Mouse (Mus musculus) layer of hippocampus, adult 2 months (tissue): ENCODE measurements around the gene Fdxacb1. TPM values are rescaled to one million over a fixed set of nuclear protein-coding genes. Genes with fewer than 3 reads are reported as not detected.

Source experiments
- DNase-seq, 2 experiments: peaks; one replicate each; pipeline ENCODE4 v3.0.0; 2022; ENCODE audit warnings: low spot score in 2 of 2
- H3K27ac ChIP-seq: fragments of 200-600 bp; 2 replicates; pipeline ENCODE4 v1.8.1; 2022
- H3K4me3 ChIP-seq: fragments of 200-600 bp; 2 replicates; pipeline ENCODE4 v1.8.1; 2022; ENCODE audit warnings: mild to moderate bottlenecking
- CTCF ChIP-seq: fragments of 200-600 bp; conservative IDR thresholded peaks from 2 replicates; pipeline ENCODE4 v1.8.1; 2022; ENCODE audit warnings: antibody characterized with exemption, mild to moderate bottlenecking, moderate library complexity
- total RNA-seq, 2 experiments: library from RNA; stranded (reverse); gene quantifications; 2 replicates each; pipeline ENCODE4 v1.2.3; 2021

The Fdxacb1 gene
- total RNA-seq, 2 experiments from 2014 or later, result 5.5 to 6.3 TPM

DNA sequence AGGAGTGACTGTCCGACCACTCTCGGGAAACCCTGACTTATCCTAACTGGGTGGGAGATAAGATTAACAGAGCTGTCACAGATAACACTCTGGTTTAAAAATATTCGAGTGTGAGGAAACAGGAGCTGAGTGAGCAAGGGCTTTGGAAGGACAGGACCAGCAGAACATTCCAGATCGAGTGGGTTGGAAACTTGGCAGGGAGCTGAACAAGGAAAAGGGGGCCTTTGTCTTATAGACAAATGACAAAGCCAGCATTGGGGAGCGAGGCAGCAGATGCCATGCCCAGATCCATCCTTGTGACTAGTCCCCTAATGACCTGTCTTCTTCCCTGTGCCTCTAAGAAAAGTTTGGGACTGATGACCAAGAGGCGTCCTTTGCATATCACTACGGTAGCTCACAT is 14.1 kb upstream of the Fdxacb1 start:
- peak overlapping the region; percentile 90 for H3K27ac ChIP-seq

DNA sequence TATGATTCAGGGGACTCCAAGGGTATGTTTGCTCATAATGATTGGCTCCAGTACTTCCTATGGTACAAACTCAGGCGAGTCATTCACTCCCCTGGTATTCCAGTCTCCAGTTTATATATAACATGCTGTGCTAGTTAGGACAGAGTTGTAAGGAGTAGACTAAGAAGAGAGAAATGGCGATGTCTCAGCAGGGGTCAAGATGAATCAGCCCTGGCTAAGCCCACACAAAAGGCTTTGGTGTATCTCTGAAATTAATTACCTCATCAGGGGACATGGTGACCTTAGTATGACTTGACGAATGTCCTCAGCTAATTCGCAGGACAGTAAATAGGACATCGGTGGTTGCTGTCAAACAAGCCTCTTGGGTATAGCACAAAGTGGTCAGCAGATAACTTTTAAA is 11.3 kb upstream of the Fdxacb1 start:
- Histone ChIP-seq H3K4me3 (no peak overlapping the region), H3K27ac (no peak overlapping the region)
- TF ChIP-seq CTCF, result no peak
- no peak for DNase-seq

More for the DNA sequence above, 14.1 kb upstream of the Fdxacb1 start:
- TF ChIP-seq CTCF, result no peak
- H3K4me3 ChIP-seq, result peak overlapping the region; percentile 52
- peak in 1 of 2 experiments; percentile 28 for DNase-seq

DNA sequence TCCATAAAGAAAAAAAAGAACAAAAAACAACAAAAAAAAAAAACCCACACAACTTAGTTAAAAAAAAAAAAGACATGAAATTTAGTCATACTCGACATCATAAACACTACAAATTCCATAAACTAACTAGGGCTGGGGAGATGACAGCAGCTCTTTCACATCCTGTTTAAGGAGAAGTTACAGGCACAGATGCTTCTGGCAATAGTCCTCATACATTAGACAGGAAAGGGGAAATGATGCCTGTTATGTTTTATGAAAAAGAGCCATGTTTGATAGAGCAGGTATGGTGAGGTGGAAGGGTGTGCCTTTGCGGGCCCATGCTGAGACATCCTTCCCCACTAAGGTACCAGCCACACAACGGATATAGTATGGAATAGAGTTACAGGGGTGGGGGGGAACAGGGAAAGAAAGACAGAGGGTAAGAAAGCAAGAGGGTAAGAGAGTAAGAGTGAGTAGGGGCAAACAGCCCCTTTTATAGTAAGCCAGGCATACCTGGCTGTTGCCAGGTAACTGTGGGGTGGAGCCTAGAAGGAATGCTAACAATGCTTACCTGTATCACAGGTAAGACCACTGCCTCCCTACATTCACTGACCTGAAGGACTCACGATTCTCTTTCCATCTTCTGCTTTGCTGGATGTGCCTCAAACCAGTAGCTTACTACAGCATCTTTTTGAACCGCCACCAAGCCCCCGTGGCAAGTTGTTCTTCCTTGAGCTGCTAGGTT is 6.4 kb upstream of the Fdxacb1 start:
- TF ChIP-seq CTCF, result no peak
- DNase-seq, result no peak
- Histone ChIP-seq H3K27ac (no peak overlapping the region), H3K4me3 (no peak overlapping the region)

DNA sequence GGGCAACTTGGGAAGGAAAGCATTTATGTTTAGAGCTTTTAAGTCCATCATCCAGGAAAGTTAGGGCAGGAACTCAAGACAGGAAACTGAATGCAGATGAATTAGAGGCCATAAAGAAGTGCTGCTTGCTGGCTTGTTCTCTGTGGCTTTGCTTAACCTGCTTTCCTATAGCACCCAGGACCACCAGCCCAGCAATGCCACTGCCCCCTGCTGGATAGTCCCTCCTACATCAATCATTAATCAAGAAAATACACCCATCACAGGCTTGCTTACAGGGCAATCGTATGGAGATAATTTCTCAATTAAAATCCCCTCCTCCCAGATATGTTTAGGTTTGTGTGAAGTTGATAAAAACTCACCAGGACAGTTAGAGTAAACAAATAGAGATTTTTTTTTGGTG is 4.7 kb upstream of the Fdxacb1 start:
- peak; percentile 78 for TF ChIP-seq CTCF
- no peak overlapping the region for H3K4me3 ChIP-seq
- no peak overlapping the region for H3K27ac ChIP-seq
- peak in 1 of 2 experiments; percentile 40 for DNase-seq

DNA sequence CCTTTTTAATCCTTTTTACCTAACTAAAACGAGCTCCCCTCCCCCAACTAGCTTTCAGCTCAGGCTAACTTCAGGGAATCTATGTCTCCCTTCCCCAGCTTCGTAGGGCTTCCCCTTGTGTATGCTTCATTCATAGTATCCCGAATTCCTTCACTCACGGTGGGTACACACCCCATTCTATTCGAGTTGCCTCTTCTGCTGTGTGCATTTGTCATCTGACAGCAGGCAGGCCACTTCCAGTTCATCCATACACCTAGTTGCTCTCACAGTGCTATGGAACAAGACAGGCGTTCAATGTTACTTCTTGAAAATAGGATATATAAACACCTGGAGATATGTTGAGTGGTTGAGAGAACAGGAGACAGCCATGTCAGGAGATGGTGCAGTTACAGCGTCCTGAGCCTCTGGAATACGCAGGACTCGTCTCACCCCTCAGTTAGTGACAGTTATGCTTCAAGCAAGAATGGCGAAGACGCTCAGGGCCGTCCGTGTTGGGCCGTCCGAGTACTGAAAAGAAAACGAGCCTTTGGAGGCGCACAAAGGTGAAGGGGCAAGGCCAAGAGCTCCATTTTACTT is 417 bp upstream of the Fdxacb1 start:
- DNase-seq, result no peak
- TF ChIP-seq CTCF, result no peak
- peak overlapping the region; percentile 97 for H3K27ac ChIP-seq
- H3K4me3 ChIP-seq, result peak overlapping the region; percentile 78

DNA sequence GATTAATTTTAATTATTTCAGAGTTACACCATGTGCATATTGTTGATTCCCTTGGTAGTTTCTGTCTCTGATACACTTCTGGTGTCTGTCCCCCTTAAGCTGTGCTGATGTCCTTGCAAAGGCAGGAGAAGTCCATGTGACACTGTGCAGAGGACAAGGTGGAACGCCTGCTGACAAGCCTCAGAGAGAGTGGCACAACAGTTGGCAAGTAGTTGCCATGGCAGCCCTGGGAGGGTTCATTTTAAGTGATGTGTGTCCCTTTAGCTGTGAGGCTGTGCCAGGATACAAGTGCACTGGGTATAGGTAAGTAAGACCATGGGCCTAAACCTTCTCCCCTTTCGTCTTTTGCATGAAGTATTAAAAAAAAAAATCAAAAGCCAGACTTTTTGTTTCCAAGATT is 2.0 kb downstream of the Fdxacb1 start:
- DNase-seq, result no peak
- no peak for TF ChIP-seq CTCF

DNA sequence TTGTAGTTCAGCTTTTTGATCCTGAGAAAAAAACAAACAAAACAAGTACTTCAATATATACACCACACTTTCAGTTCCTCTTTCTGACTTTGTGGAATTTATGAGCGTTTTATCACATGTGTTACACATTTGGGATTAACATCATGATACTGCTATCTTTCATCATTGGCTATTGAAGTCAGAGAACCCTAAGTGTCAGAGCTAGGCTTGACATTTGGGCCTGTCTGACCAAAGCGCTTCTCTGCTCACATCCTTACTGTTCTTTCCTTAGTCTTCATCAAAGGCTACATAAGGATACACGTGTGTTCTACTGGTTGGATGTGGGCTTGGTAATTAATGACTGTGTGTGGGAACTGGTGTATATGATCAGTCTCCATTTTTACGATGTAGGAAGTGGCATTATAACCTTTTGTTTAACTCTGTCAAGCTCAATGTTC is 6.0 kb downstream of the Fdxacb1 start:
- H3K27ac ChIP-seq, result peak overlapping the region; percentile 90
- H3K4me3 ChIP-seq, result peak overlapping the region; percentile 71; the same call in 1 of the 2 replicates
- TF ChIP-seq CTCF, result no peak
- DNase-seq, result no peak

More for the DNA sequence above, 2.0 kb downstream of the Fdxacb1 start:
- no peak overlapping the region for H3K27ac ChIP-seq
- H3K4me3 ChIP-seq, result no peak overlapping the region

DNA sequence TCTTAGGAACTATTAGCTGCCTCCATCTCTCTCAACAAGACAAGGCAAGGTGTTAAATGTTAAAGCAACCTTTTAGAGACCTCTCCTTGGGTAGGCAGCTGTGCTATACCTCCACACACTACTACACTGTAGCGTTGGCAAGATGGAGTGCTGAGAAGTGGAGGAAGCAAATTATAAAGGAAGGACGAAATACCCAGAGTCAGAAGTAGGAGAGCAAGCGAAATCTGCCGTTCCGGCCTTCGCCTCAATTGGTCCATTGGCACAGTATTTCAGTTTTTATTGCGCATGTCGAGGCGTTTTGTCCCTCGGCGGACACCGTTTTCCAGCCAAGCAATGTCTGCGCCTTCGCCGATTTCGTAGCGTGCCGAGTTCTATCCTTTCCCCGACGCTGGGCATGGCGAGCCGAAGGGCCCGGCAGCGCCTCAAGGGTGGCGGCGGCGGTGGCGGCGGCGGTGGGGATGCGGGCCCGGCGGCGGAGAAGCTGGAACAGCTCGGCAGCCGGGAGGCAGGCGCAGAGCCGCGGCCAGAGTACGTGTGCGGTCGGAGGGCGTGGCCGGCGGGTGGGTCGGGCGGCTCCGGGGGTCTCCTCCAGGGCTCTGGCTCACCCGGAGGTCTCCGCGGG is 7.1 kb downstream of the Fdxacb1 start, which contains the start of the genes Alg9 and 1110032A03Rik:
Gene Alg9 (plus strand): TSS at position 29 of the 622 bp plus-strand sequence.
Gene 1110032A03Rik (minus strand): TSS at position 530 of the 622 bp plus-strand sequence.
- peak within 1 kb of the TSS; percentile 71 for H3K4me3 ChIP-seq
- TF ChIP-seq CTCF, result 0 out of 2 replicates have a peak, but pooled peaks have one; percentile 16
- peak; percentile 81 to 91 for DNase-seq
- peak within 1 kb of the TSS; percentile 90 for H3K27ac ChIP-seq

DNA sequence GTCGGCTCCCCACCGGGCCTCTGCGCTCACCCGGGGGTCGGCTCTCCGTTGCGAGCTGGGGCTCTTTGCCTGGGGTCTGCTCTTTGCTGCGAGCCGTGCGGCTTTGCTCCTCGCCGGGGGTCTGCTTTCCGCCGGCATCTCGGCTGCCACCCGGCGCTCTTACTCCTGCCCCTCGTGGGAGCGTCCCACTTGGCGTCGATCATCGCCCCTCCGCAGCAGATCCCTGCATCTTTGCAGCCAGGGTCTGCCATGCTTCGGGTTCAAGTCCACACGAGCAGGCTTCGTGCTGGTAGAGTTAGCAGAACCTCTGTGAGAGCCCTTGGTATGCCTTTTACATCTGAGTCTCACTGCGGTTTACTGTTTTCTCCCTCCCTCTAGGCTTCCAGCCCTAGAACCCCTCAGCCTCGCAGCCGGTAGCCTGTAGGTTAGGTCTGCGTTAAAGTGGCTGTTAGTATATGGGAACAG is 7.7 kb downstream of the Fdxacb1 start:
- no peak for DNase-seq
- Histone ChIP-seq H3K4me3 (peak overlapping the region; percentile 71), H3K27ac (peak overlapping the region; percentile 90)
- TF ChIP-seq CTCF, result no peak

DNA sequence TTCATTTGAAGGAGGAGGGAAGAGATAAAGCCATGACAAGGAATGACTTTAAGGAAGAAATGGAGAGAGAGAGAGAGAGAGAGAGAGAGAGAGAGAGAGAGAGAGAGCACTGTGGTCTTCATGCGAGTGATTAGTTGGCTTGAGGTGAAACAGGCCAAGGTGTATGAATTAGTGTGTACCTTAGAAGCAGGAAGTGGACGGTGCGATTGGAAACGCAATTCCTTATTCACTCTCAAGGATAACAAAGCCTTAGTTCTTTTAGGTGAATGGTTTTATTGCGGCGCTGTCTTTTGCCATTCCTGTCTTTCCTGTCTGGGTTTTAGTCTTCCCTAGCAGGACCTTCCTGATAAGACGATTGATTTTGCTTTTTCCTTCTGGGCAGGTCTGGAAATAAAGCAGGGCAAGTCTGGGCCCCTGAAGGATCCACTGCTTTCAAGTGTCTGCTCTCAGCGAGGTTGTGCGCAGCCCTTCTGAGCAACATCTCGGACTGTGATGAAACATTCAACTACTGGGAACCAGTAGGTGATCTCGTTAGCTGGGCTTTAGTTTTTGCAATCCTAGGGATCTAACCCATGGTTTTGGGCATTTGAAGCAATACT is 8.2 kb downstream of the Fdxacb1 start:
- TF ChIP-seq CTCF, result no peak
- no peak for DNase-seq
- Histone ChIP-seq H3K27ac (no peak overlapping the region), H3K4me3 (peak overlapping the region; percentile 71)

DNA sequence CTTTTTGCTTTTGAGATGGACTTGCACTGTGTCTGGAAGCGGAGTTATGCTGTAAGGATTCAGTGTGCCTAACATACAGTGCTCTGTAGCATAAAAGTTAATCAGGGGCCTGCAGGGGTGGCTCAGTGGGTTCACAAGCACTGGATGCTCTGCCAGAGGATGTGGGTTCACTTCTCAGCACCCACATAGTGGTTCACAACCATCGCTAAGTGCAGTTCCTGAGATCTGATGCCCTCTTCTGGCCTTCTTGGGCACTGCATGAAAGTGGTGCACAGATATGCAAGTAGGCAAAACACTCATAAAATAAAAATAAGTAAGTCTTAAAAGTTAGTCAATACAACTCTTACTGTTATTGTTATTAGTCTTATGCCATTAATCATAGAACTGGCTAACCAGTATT is 14.1 kb downstream of the Fdxacb1 start:
- H3K27ac ChIP-seq, result no peak overlapping the region
- no peak overlapping the region for H3K4me3 ChIP-seq
- TF ChIP-seq CTCF, result peak; percentile 74
- DNase-seq, result no peak

DNA sequence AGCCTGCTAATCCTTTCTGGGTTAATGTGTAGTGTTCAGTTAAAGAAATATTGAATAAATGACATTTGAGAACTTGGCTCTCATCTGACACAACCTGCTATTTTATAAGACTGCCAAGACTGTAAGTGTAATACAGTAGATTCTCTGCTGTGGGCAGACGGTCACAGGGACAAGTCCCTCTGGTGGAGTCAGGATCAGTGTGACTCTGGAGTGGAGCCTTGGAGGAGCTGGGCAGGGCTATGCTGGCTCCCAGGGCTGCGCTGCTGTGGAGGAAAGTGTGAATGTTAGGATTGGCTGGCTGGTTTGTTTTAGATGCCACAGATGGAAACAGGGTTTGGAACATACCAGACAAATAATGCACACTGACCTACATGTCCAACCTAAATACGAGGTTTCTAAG is 27.2 kb downstream of the Fdxacb1 start:
- Histone ChIP-seq H3K4me3 (no peak overlapping the region), H3K27ac (no peak overlapping the region)
- TF ChIP-seq CTCF, result no peak
- DNase-seq, result no peak

DNA sequence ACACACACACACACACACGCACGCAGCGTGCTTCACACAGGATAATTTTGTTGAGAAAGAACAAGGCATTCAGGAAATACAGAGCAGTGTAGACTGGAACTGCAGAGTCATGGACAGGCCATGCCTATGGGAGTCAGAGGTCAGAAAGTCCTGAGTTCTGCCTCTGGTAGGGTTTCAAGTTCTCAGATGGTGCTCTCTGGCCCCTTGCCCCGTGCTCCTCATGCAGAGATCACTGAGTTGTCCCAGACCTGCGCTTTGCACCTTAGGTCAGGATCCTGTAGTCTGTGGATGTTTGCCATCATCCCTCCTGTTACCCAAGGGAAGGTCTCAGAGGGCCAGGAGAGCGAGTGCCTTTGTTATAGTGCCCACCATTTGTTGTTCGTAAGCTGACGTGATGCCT is 28.7 kb downstream of the Fdxacb1 start:
- H3K4me3 ChIP-seq, result no peak overlapping the region
- no peak for TF ChIP-seq CTCF
- no peak for DNase-seq
- H3K27ac ChIP-seq, result no peak overlapping the region
